Mouse (Mus musculus) cortical plate, adult 2 months (tissue): ENCODE results near the gene Zp3r. TPM values are rescaled to one million over a fixed set of nuclear protein-coding genes. Genes with fewer than 3 reads are reported as not detected.

Source experiments
- H3K27ac ChIP-seq: fragments of 200-500 bp; 2 replicates; pipeline ENCODE4 v1.5.1; 2012; ENCODE audit warnings: low read length, control low read depth, inconsistent platforms; ENCODE audit not compliant: insufficient read depth
- H3K4me1 ChIP-seq: fragments of 200-500 bp; 2 replicates; pipeline ENCODE4 v1.6.1; 2011; ENCODE audit warnings: low read length; ENCODE audit not compliant: control insufficient read depth, insufficient read depth
- H3K4me3 ChIP-seq: fragments of 200-500 bp; 2 replicates; pipeline ENCODE4 v1.5.1; 2011; ENCODE audit warnings: mild to moderate bottlenecking, low read length, control low read depth; ENCODE audit not compliant: insufficient read depth
- CTCF ChIP-seq: fragments of 200-500 bp; IDR thresholded peaks from 2 replicates; pipeline ENCODE4 v1.5.1; 2011; ENCODE audit warnings: mild to moderate bottlenecking, control low read depth, low read length; ENCODE audit not compliant: insufficient read depth; ENCODE audit errors: extremely low read depth
- POLR2A ChIP-seq: fragments of 200-500 bp; IDR thresholded peaks from 2 replicates; pipeline ENCODE4 v1.6.1; 2011; ENCODE audit warnings: mild to moderate bottlenecking, low read length, control low read depth; ENCODE audit not compliant: insufficient read depth; ENCODE audit errors: extremely low read depth
- polyA plus RNA-seq: library from polyadenylated mRNA; depleted of rRNA; stranded (reverse); fragments of >200 nt; gene quantifications from 2 replicates; pipeline ENCODE4 v1.2.3, GENCODE M21; 2012; rRNA removed

Gene Zp3r
- polyA plus RNA-seq, 1 experiment = not detected

DNA sequence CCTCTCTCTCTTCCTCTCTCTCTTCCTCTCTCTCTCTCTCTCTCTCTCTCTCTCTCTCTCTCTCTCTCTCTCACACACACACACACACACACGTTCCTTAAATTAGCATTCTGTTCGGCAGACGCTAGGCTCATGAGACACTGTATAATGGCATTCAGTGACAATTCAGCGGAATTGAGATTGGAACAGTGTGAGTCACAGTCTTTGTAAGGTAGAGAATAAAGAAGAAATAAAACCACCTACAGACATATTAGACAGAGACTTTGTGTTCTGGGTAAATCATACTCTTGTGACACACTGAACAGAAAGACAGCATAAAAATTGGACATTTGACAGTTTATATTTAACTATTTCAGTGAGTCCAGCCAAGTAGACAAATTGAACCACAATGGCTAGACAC lies 53.0 kb downstream of the Zp3r start:
- no peak for TF ChIP-seq POLR2A
- TF ChIP-seq CTCF = no peak
- H3K4me1 ChIP-seq = no peaks in the 10 kb centered on the region
- H3K27ac ChIP-seq = no peak overlapping the region
- H3K4me3 ChIP-seq = no peak overlapping the region

DNA sequence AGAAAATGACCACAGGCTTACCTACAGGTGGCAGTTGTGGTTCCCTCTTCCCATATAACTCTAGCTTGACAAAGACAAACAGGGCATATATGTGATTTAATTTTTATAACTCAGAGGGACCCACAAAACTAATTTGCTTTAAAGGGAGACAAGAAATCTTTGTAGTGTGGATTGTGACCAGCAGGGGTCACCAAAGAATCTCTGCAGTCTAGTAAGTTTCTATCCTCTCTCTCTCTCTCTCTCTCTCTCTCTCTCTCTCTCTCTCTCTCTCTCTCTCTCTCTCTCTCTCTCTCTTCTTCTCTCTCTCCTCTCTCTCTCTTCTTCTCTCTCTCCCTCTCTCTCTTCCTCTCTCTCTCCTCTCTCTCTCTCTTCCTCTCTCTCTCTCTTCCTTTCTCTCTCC lies 53.5 kb downstream of the Zp3r start:
- Histone ChIP-seq H3K27ac (no peak overlapping the region), H3K4me3 (no peak overlapping the region)
- TF ChIP-seq POLR2A (no peak), CTCF (no peak)

DNA sequence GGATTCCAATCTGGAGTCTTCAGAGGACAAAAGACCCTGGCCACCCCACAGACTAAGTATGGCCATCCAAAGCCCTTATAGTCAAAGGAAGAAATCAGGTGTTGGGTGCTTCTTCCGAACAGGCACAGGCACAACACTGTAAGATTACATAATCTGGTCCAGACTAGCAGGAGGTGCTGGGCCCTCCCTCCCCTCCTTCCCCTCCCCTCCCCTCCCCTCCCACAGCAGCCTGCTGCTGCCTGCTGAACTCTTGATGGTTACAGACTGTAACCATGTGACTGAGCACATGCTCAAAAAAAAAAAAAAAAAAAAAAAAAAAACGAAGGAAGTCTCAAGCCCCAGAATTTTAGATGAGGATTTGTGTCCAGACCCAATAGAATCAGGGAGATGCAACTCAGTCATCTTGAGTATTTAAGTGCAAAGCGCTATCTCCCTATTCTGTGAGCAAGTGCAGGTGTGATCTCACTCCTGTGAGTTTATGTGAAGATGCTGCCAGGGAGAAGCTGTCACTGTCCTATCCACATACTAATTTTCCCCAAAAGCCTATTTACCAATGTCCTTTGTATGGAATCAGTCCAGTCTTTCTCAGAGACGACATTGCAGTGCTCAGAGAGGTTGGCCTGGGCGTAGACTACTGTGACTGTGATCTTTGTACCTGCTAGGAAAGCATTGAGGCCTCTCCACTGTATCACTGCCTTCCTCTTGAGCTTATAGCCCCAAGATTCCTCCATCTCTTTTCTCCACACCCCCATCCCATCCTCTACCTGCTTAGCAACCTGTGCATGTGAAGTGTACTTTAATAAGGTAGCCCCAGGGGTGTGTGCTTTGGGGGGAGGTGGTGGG lies 77.8 kb downstream of the Zp3r start:
- H3K4me3 ChIP-seq = no peak overlapping the region
- H3K27ac ChIP-seq = no peak overlapping the region
- TF ChIP-seq POLR2A (no peak), CTCF (no peak)
- H3K4me1 ChIP-seq = no peaks in the 10 kb centered on the region

More for the DNA sequence above, 53.5 kb downstream of the Zp3r start:
- no peaks in the 10 kb centered on the region for H3K4me1 ChIP-seq

DNA sequence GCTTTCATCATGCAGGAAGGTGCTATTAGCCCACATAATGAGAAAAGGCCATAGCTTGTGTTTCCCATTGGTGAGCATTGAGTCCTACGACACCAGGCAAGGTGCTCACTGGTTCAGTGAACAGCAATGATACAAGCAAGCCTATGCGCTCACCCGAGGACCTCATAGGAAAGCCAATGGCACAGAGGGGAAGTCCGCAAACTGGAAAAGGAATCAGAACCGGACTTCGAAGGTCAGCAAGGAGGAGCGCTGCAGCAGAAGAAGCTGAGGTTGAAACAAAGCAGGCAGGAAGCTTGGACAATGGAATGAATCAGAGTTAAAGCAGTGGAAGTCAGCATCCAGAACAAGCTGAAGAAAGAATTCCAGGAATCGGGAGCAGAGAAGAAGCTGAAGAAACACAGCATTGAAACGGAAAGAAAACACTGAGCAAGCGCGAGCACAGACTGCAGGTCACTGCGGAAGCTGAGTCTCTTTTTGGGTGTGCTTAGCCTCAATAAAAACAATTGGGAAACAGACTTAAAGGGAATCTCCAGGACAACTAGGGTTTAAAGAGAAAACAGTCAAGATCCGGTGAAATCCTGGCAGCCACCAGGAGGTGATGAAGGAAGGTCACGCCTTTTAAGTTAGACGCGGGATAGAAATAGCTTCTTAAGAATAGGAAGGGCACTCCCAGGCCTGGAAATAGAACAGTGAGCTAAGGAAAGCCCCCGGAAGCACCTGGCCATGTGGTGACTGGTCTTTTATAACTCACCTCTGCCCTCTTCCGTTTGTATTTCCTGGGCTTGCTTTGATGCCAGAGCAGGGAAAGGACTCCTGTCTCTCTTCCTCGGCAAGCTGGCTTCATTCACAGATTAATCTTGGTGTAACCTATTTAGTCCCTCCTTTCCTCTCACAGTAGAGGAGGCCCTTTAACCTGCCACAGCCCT lies 78.9 kb downstream of the Zp3r start:
- H3K27ac ChIP-seq = no peak overlapping the region
- H3K4me1 ChIP-seq = no peaks in the 10 kb centered on the region
- TF ChIP-seq CTCF (no peak), POLR2A (no peak)
- no peak overlapping the region for H3K4me3 ChIP-seq

DNA sequence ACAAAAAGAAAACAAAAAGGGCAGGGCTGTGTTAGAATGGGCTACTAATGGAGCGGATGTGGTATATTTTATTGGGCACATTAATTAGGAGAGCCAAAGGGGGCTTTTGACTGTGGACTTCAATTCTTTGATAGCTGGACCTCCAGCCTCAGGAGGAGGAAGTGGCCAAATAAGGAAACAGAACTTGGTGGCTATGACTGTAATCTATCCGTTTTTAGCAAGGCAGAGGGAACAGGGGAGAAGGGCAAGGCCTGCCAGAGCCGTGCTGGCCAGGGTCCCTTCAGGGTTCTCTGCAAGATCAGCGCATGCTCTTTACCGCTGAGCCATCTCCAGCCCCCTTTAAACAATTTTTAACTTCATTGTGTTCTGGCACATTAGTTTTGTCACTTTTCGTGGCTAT lies 79.7 kb downstream of the Zp3r start:
- no peaks in the 10 kb centered on the region for H3K4me1 ChIP-seq
- H3K27ac ChIP-seq = no peak overlapping the region
- TF ChIP-seq CTCF (no peak), POLR2A (no peak)
- no peak overlapping the region for H3K4me3 ChIP-seq

DNA sequence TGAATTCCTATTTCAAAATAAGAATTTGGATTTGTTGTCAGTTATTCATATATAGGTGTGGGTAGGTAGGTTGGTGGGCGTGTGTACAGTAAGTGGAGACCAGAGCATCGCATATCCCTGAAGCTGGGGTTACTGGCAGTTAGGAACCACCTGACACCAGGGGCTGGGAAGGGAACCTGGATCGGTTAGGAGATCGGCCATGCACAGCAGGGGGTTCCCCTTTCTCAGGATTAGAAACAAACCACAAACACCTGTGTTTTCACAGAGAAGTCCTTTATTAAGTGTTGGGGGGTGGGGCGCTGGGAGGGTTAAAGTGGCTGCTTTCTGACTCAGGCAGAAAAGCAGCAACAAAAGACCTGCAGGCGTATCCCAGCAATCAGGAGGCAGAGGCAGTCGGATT lies 80.3 kb downstream of the Zp3r start:
- TF ChIP-seq CTCF (no peak), POLR2A (no peak)
- no peak overlapping the region for H3K27ac ChIP-seq
- no peaks in the 10 kb centered on the region for H3K4me1 ChIP-seq

DNA sequence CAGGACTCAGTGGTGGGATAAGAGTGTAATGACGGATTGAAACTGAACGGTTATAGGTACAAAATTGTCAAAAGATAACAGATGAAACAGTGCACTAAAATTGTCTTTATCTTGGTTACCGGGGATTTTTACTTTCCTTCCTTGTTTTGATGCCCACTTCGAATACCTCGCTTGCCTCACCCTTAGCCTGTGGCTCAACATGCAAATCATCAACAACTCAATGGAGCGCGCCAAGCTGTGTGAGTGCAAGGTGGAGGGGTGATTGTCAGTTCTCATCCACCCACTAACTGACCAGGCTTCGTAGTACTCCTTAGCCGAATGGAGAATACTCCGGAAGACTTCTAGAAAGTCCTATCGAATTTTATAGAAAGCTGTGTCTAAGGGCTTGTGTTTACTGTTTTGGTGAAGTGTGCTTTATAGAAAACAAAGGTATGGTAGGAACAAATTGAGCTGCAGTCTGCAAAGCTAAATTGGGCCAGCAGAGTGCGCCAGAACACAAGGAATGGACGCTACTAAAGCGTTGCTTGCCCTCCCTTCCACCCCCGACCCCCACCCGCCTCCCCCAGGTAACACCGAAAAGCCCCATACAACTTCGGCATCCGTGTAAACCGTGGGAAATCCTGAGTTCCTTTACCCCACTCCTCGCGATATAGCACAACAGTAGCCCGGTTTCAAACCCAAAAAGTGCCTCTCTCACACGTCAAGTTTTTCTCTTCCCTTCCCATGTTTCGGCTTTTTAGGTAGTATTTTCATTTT lies 81.6 kb downstream of the Zp3r start:
- H3K4me1 ChIP-seq = no peaks in the 10 kb centered on the region
- no peak overlapping the region for H3K27ac ChIP-seq
- TF ChIP-seq CTCF (peak; percentile 77), POLR2A (no peak)
- no peak overlapping the region for H3K4me3 ChIP-seq

More for the DNA sequence above, 80.3 kb downstream of the Zp3r start:
- H3K4me3 ChIP-seq = no peak overlapping the region

Other genes starting within 250 kb of the Zp3r start
- gene Cd55b, start 206.6 kb downstream of the Zp3r start, polyA plus RNA-seq = not detected in 2 replicates
- 4.0 and 4.7 TPM in 2 replicates for gene Cd55, start 166.9 kb downstream of the Zp3r start, polyA plus RNA-seq
- 0.06 TPM in 1 of 2 replicates, not detected in the other for gene C4bp, start 32.0 kb upstream of the Zp3r start, polyA plus RNA-seq
- gene Gm29427, start 86.2 kb upstream of the Zp3r start, polyA plus RNA-seq = 0.10 and 0.17 TPM in 2 replicates
- 6.6 and 7.6 TPM in 2 replicates for gene Yod1, start 87.7 kb upstream of the Zp3r start, polyA plus RNA-seq
- 39.7 and 44.5 TPM in 2 replicates for gene Pfkfb2, start 99.6 kb upstream of the Zp3r start, polyA plus RNA-seq
- 1.8 and 2.4 TPM in 2 replicates for gene AA986860, start 102.4 kb upstream of the Zp3r start, polyA plus RNA-seq
- gene Fcamr, start 171.3 kb upstream of the Zp3r start, polyA plus RNA-seq = not detected in 2 replicates
- 0.08 TPM in 1 of 2 replicates, not detected in the other for gene Pigr, start 197.1 kb upstream of the Zp3r start, polyA plus RNA-seq
- gene Fcmr, start 236.0 kb upstream of the Zp3r start, polyA plus RNA-seq = 0.47 and 0.52 TPM in 2 replicates